Mouse (Mus musculus): ENCODE data around the gene Lypd6.

- TF ChIP-seq CTCF (IDR thresholded peaks at IDR 0.05; ENCODE audit: low read depth) (no peak), EP300 (optimal IDR thresholded peaks at IDR 0.05) (no peak)
Measured at GRCm38 (mm10) chr2:50156009-50156408, 89.8 kb downstream of the Lypd6 start.
